Mouse (Mus musculus): ENCODE results near the gene Gm13090. TPM values are rescaled to one million over a fixed set of nuclear protein-coding genes. Genes with fewer than 3 reads are reported as not detected.

The Gm13090 gene
- total RNA-seq, 2 experiments from 2014 or later, result not detected

- intact Hi-C loops (cut with DNase I), result no loop called here
- DNase-seq, result no peak
These were observed 43.1 kb downstream of the Gm13090 start for GRCm38 (mm10) chr4:151132493-151132892.

- intact Hi-C loops (cut with DNase I), result no loop called here
- no peak for DNase-seq
These were observed 44.4 kb downstream of the Gm13090 start for GRCm38 (mm10) chr4:151133760-151134159.

- intact Hi-C loops (cut with DNase I), result loop anchor here (5.0 kb wide), 1 partner anchor 48 kb away; the partner anchor contains the start of gene Gm13090
- DNase-seq, result no peak
These were observed 46.1 kb downstream of the Gm13090 start for GRCm38 (mm10) chr4:151135491-151135890.

GRCm38 (mm10) chr4:151137701-151138100 lies 48.3 kb downstream of the Gm13090 start:
- no peak for DNase-seq
- intact Hi-C loops (cut with DNase I), result loop anchor here (5.0 kb wide), 1 partner anchor 50 kb away; the partner anchor contains the start of gene Gm13090

DNA sequence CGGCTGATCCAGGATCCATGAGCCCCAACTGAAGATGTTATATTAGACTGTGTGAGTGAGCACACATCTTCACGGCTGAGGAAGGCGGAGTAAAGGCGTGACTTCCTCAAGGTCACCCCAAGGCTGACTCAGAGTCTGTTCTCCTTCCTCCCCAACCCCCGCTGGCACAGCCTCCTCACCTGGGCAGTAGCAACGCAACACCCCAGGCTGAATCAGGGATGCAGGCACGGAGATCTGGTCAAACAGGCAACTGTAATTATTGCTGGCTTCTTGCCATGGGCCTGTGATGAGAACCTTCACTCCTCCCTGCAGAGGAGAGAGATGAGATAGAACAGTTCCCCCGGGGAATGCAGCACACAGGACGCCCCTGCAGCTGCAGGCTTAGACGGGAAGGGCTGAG lies 48.8 kb downstream of the Gm13090 start:
- intact Hi-C loops (cut with DNase I), result loop anchor here (5.0 kb wide), 1 partner anchor 51 kb away; the partner anchor contains the start of gene Gm13090
- DNase-seq, result no peak

- DNase-seq, result no peak
- intact Hi-C loops (cut with DNase I), result loop anchor here (5.0 kb wide), 1 partner anchor 51 kb away; the partner anchor contains the start of gene Gm13090
These were observed 49.2 kb downstream of the Gm13090 start for GRCm38 (mm10) chr4:151138586-151138985.

GRCm38 (mm10) chr4:151139053-151139840 lies 49.9 kb downstream of the Gm13090 start:
- intact Hi-C loops (cut with DNase I), result loop anchor here (5.0 kb wide), 1 partner anchor 52 kb away; the partner anchor contains the start of gene Gm13090

DNA sequence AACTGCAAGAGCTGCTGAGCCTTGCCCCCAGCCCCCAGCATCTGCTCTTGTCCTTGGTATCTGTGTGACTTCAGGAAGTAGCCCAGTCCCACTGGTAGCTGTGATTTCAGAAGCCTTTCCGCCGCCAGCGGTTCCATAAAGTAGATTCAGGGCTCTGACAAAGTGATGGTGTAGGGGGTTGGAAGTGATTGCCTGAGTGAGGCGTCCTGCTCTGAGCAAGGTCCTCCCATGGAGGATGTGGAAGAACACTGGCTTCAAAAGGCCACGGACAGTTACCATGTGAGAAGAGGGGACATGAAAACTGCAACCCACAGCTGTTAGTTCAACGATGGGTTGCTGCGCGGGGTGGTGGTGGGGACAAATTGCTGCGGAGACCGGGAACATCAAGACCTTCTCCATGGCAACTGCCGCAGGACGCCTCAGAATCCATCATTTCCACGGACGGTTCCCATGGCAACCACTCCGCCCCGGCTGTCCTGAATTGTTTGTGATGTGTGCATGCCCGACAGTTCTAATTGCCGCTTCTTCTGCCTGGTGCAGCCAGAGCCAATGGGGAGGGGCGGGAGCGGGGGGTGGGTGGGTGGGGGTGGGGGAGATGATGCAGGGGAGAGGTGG lies 51.1 kb downstream of the Gm13090 start:
- intact Hi-C loops (cut with DNase I), result loop anchor here (5.0 kb wide), 2 partner anchors 68 to 173 kb away; no protein-coding TSS in a partner anchor
- peak; percentile 93 for DNase-seq

More at GRCm38 (mm10) chr4:151139053-151139840, 49.9 kb downstream of the Gm13090 start:
- peak; percentile 95 for DNase-seq

Other genes with a start within 250 kb of the Gm13090 start
- gene Errfi1, start 235.7 kb upstream of the Gm13090 start, total RNA-seq (2021), result 10 to 100 TPM; 18.1 to 18.8 TPM
- 100 to 1,000 TPM; 207 to 213 TPM for gene Park7, start 175.1 kb upstream of the Gm13090 start, total RNA-seq (2021)
- under 1 TPM in 1 of 2 experiments, not detected in 1; 0.24 TPM for gene Tnfrsf9, start 175.0 kb upstream of the Gm13090 start, total RNA-seq (2021)
- gene Uts2, start 92.5 kb upstream of the Gm13090 start, total RNA-seq (2021), result not detected
- gene Per3, start 44.9 kb upstream of the Gm13090 start, total RNA-seq (2021), result 1 to 10 TPM; 6.5 to 6.6 TPM
- gene Vamp3, start 31.6 kb upstream of the Gm13090 start, total RNA-seq (2021), result 10 to 100 TPM; 34.1 to 35.2 TPM